Mouse (Mus musculus): Measurements from ENCODE around the gene Naglu.

- TF ChIP-seq GATA1 (IDR thresholded peaks at IDR 0.05; ENCODE audit: borderline replicate concordance, low read length) (no peak), FLI1 (IDR thresholded peaks at IDR 0.05; ENCODE audit: low read length) (no peak)
Measured at GRCm38 (mm10) chr11:101083083-101083697, 13.4 kb downstream of the Naglu start.
